ENCODE assay signal across 13 mouse cellular contexts in the genomic region with DNA sequence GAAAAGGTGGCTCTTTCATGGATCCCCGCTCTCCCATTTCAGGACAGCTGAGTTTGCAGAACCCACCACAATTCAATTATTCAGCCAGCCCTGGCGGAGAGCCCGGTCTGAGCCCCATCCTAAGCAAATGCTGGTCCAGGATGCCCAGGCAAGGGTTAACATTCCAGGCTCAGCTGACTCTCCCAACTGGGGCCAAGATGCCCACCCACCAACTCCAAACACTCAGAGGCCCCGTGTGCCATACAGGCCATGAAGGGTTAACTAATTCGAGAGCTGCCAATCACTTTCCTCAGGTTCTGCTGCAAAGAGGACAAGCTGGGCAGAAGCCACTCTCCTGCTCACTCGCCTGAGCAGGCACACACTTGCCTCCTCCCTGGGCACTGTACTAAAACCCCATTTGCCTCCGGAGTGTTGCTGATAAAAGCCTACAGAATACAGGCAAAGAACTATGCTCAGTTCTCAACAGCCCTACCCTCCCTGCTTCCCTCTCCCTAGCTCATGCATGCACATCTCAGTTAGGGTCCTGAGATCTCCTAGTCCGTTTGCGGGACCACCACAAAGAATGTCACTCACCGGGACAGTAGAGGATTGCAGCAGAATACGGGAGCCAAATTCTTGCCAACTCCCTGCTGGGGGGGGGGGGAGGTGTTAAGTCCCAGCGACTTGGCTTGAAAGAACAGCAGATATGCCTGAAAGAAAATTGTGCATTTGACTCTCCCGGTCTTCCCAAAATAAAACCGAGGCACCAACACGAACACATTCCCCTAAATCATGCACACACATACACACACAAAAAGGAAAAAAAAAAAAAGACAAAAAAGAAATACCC. TPM values are rescaled to one million over a fixed set of nuclear protein-coding genes. Genes with fewer than 3 reads are reported as not detected.
DNase-seq lines count a peak whose midpoint lies in the region; ATAC-seq and TF ChIP-seq lines count a peak whose summit lies in the region.
"Had no signal": no experiment of that assay in that cellular context is flagged by ENCODE, and none has a peak within 500 bp of the region (broad histone marks: within the 10 kb centered on the region; RNA-seq: fewer than 3 reads in every experiment).

No protein-coding gene starts in this region.

- H3K36me3 ChIP-seq in hindbrain, embryonic 11.5 days (ENCODE audit: control insufficient read depth, insufficient read depth, low read length): no peaks in the 10 kb centered on the region
- no peaks in the 10 kb centered on the region for H3K36me3 ChIP-seq in midbrain, postnatal 0 days (ENCODE audit: insufficient read depth, low read length)
- no peaks in the 10 kb centered on the region for H3K36me3 ChIP-seq in intestine, embryonic 16.5 days (ENCODE audit: control insufficient read depth, insufficient read depth, low read length)
- H3K36me3 ChIP-seq: embryonic facial prominence, embryonic 12.5 days; G1E; heart, embryonic 15.5 days had no signal

- no peak for ATAC-seq in hindbrain, embryonic 11.5 days (ENCODE audit: low FRiP score)
- no peak; the same call in 1 of the 2 replicates for ATAC-seq in midbrain, postnatal 0 days (ENCODE audit: low FRiP score)
- ATAC-seq in intestine, embryonic 16.5 days: no peak

- H3K4me2 ChIP-seq in hindbrain, embryonic 11.5 days (replicated peaks; ENCODE audit: low read depth, low read length): peak overlapping the region; percentile 37
- H3K4me2 ChIP-seq in midbrain, postnatal 0 days (ENCODE audit: low read depth, low read length, poor library complexity, severe bottlenecking): peak overlapping the region; percentile 72
- no peak overlapping the region for H3K4me2 ChIP-seq in intestine, embryonic 16.5 days (ENCODE audit: low read depth, low read length)
- H3K4me2 ChIP-seq: heart, embryonic 15.5 days had no signal

- peak; percentile 62 for DNase-seq in cerebellum, adult 11 months
- peak; percentile 81 for DNase-seq in cerebellum, adult 9-11 months
- peak; percentile 25 for DNase-seq in hindbrain, embryonic 11.5 days (ENCODE audit: low spot score)
- DNase-seq in midbrain, postnatal 0 days (ENCODE audit: low spot score): peak; percentile 62
- no peak for DNase-seq in ovary, postnatal 14 days (ENCODE audit: low spot score)
- no peak for DNase-seq in T-cell, adult 2 months (ENCODE audit: low spot score)

- peaks cover 2% of the 10 kb centered on the region; the same call in 1 of the 2 replicates for H3K27me3 ChIP-seq in hindbrain, embryonic 11.5 days (ENCODE audit: control insufficient read depth, insufficient read depth, low read length)
- H3K27me3 ChIP-seq in midbrain, postnatal 0 days (ENCODE audit: insufficient read depth, low read length): no peaks in the 10 kb centered on the region
- H3K27me3 ChIP-seq in intestine, embryonic 16.5 days (replicated peaks; ENCODE audit: control insufficient read depth, insufficient read depth, low read length): peaks cover 4% of the 10 kb centered on the region; the same call in 1 of the 2 replicates

- H3K9ac ChIP-seq in hindbrain, embryonic 11.5 days (ENCODE audit: low read depth, low read length): no peak overlapping the region
- peak overlapping the region; percentile 57 for H3K9ac ChIP-seq in midbrain, postnatal 0 days (replicated peaks; ENCODE audit: low read length, poor library complexity, severe bottlenecking)
- H3K9ac ChIP-seq in intestine, embryonic 16.5 days (ENCODE audit: low read depth, low read length): no peak overlapping the region
- H3K9ac ChIP-seq: embryonic facial prominence, embryonic 12.5 days; heart, embryonic 15.5 days had no signal

- no peak for TF ChIP-seq CTCF in midbrain, postnatal 0 days (IDR thresholded peaks at IDR 0.05)

- 15% methylated on average over 15 of the region's 15 CpGs for WGBS in hindbrain, embryonic 11.5 days
- 9% methylated on average over 15 of the region's 15 CpGs for WGBS in midbrain, postnatal 0 days
- WGBS in intestine, embryonic 16.5 days: 16% methylated on average over 15 of the region's 15 CpGs

- 0 out of 2 replicates have a peak, but pooled peaks cover 2% of the 10 kb centered on the region for H3K4me1 ChIP-seq in hindbrain, embryonic 11.5 days (replicated peaks; ENCODE audit: control insufficient read depth, insufficient read depth, low read length)
- H3K4me1 ChIP-seq in midbrain, postnatal 0 days (ENCODE audit: insufficient read depth, low read length): peaks cover 14% of the 10 kb centered on the region; the same call in 1 of the 2 replicates
- H3K4me1 ChIP-seq in intestine, embryonic 16.5 days (ENCODE audit: control insufficient read depth, insufficient read depth, low read length): no peaks in the 10 kb centered on the region
- H3K4me1 ChIP-seq: heart, embryonic 15.5 days had no signal

- 0 out of 2 replicates have a peak overlapping the region, but pooled peaks have one; percentile 1 for H3K4me3 ChIP-seq in hindbrain, embryonic 11.5 days (ENCODE audit: low read depth, low read length)
- peak overlapping the region; percentile 46 for H3K4me3 ChIP-seq in midbrain, postnatal 0 days (ENCODE audit: low read depth, low read length)
- H3K4me3 ChIP-seq in intestine, embryonic 16.5 days (ENCODE audit: low read length): no peak overlapping the region
- H3K4me3 ChIP-seq: embryonic facial prominence, embryonic 12.5 days; heart, embryonic 15.5 days; myocyte had no signal

- H3K27ac ChIP-seq in hindbrain, embryonic 11.5 days (ENCODE audit: low read depth, low read length): no peak overlapping the region
- peak overlapping the region; percentile 62; the same call in 1 of the 2 replicates for H3K27ac ChIP-seq in midbrain, postnatal 0 days (ENCODE audit: low read depth, low read length)
- H3K27ac ChIP-seq in intestine, embryonic 16.5 days (ENCODE audit: low read length): no peak overlapping the region
- H3K27ac ChIP-seq: embryonic facial prominence, embryonic 12.5 days; heart, embryonic 15.5 days; kidney, postnatal 0 days had no signal

- H3K9me3 ChIP-seq in hindbrain, embryonic 11.5 days (ENCODE audit: control insufficient read depth, low read length): no peaks in the 10 kb centered on the region
- H3K9me3 ChIP-seq in midbrain, postnatal 0 days (ENCODE audit: low read length): no peaks in the 10 kb centered on the region
- no peaks in the 10 kb centered on the region for H3K9me3 ChIP-seq in intestine, embryonic 16.5 days (ENCODE audit: control insufficient read depth, low read length)
- H3K9me3 ChIP-seq: embryonic facial prominence, embryonic 12.5 days; G1E; heart, embryonic 15.5 days had no signal

RNA-seq across cellular contexts. Expression of gene Rph3a, which starts 1.3 kb away (rescaled TPM):
- polyA plus RNA-seq in hindbrain, embryonic 11.5 days (2014; fragmentation: Nextera tagmentation; extraction: Ambion mirVana): 2.1 and 2.6 TPM in 2 replicates
- 43.6 and 44.6 TPM in 2 replicates for total RNA-seq in midbrain, postnatal 0 days (2014; rRNA removed)
- 33.3 and 35.5 TPM in 2 replicates for polyA plus RNA-seq in midbrain, postnatal 0 days (2015; fragmentation: Nextera tagmentation; extraction: Ambion mirVana)
- 0.13 and 0.16 TPM in 2 replicates for polyA plus RNA-seq in intestine, embryonic 16.5 days (2015; fragmentation: Nextera tagmentation; extraction: Ambion mirVana)
- total RNA-seq: G1E had no signal
- polyA plus RNA-seq: G1E; heart, embryonic 15.5 days; limb, embryonic 11.5 days had no signal

Comparison
In these comparisons a context has a peak if more than half of its experiments do, and no peak if none do; other contexts are left out.
1. DNase-seq: peak in cerebellum, adult 11 months (single experiment), cerebellum, adult 9-11 months (single experiment), hindbrain, embryonic 11.5 days (single experiment) and midbrain, postnatal 0 days (single experiment); none in ovary, postnatal 14 days (single experiment) and T-cell, adult 2 months (single experiment).